ENCODE assay signal across 25 mouse cellular contexts in genomic region chr3:126795904-126796303, GRCm38 (mm10).
DNase-seq lines count a peak whose midpoint lies in the region; ATAC-seq and TF ChIP-seq lines count a peak whose summit lies in the region.
"Had no signal": no experiment of that assay in that cellular context is flagged by ENCODE, and none has a peak within 500 bp of the region (broad histone marks: within the 10 kb centered on the region; RNA-seq: fewer than 3 reads in every experiment).

No protein-coding gene starts in this region.

- DNase-seq in MEL (ENCODE audit: low read depth, low spot score): peak; percentile 7
- DNase-seq in hindbrain, embryonic 14.5 days (ENCODE audit: low spot score): no peak
- DNase-seq in layer of hippocampus, adult 9-11 months: no peak
- DNase-seq: adrenal gland, adult 8-10 months; adrenal gland, postnatal 14 days; adrenal gland, postnatal 36 days; B cell, adult 2 months; cerebellum, adult 11-12 months; cerebellum, adult 2 months; cerebellum, adult 9-10 months; cerebellum, postnatal 10 days; cerebellum, postnatal 25 days; embryo, embryonic 11 days; forebrain, postnatal 0 days had no signal

- no peak overlapping the region for H3K27ac ChIP-seq in MEL (ENCODE audit: control insufficient read depth, low read depth, low read length)
- H3K27ac ChIP-seq in kidney, embryonic 14.5 days (ENCODE audit: low read depth, low read length): no peak overlapping the region
- H3K27ac ChIP-seq in hindbrain, embryonic 14.5 days: no peak overlapping the region
- H3K27ac ChIP-seq: embryonic facial prominence, embryonic 13.5 days; embryonic facial prominence, embryonic 15.5 days; forebrain, embryonic 13.5 days; forebrain, embryonic 15.5 days had no signal

- peak; percentile 35 for ATAC-seq in granulocyte monocyte progenitor cell, adult 5-6 weeks (replicated peaks; ENCODE audit: poor library complexity, severe bottlenecking)
- ATAC-seq in megakaryocyte, adult 5-6 weeks (ENCODE audit: poor library complexity, severe bottlenecking): peak; percentile 15; the same call in 1 of the 2 replicates
- ATAC-seq in erythroblast, adult 5-6 weeks (replicated peaks; ENCODE audit: low FRiP score, poor library complexity, severe bottlenecking): no peak
- no peak for ATAC-seq in kidney, embryonic 14.5 days (ENCODE audit: low FRiP score, low TSS enrichment)
- no peak for ATAC-seq in hindbrain, embryonic 14.5 days (ENCODE audit: low FRiP score)
- ATAC-seq: CD4-positive, CD25-positive, alpha-beta regulatory T cell, adult 4 months; forebrain, embryonic 13.5 days; forebrain, embryonic 15.5 days; forebrain, postnatal 0 days had no signal

- H3K36me3 ChIP-seq in MEL (ENCODE audit: control insufficient read depth in 1 of 2, insufficient read depth in 2 of 2, low read length in 2 of 2): peaks cover 0 to 15% of the 10 kb centered on the region in 2 experiments; a peak in 2 of 4 replicates
- H3K36me3 ChIP-seq in kidney, embryonic 14.5 days (ENCODE audit: control insufficient read depth, insufficient read depth, low read length): no peaks in the 10 kb centered on the region
- 0 out of 2 replicates have a peak, but pooled peaks cover 3% of the 10 kb centered on the region for H3K36me3 ChIP-seq in hindbrain, embryonic 14.5 days (replicated peaks; ENCODE audit: control insufficient read depth, insufficient read depth)
- H3K36me3 ChIP-seq: embryonic facial prominence, embryonic 15.5 days; forebrain, embryonic 15.5 days; G1E had no signal

- no peak for TF ChIP-seq CTCF in MEL (IDR thresholded peaks at IDR 0.05 in 2 of 3, conservative IDR thresholded peaks at IDR 0.05 in 1 of 3; ENCODE audit: control insufficient read depth in 1 of 3, insufficient read depth in 1 of 3, low read depth in 2 of 3, low read length in 3 of 3, poor library complexity in 1 of 3, severe bottlenecking in 1 of 3)

- no peak overlapping the region for H3K4me2 ChIP-seq in kidney, embryonic 14.5 days (replicated peaks; ENCODE audit: low read depth, low read length)
- H3K4me2 ChIP-seq in hindbrain, embryonic 14.5 days (replicated peaks): no peak overlapping the region
- H3K4me2 ChIP-seq: embryonic facial prominence, embryonic 13.5 days; embryonic facial prominence, embryonic 15.5 days; forebrain, embryonic 13.5 days; forebrain, embryonic 15.5 days had no signal

- peaks cover 13 to 17% of the 10 kb centered on the region in 2 experiments for H3K4me1 ChIP-seq in MEL (ENCODE audit: control insufficient read depth in 1 of 2, insufficient read depth in 2 of 2, low read length in 2 of 2)
- no peaks in the 10 kb centered on the region for H3K4me1 ChIP-seq in kidney, embryonic 14.5 days (ENCODE audit: control insufficient read depth, insufficient read depth, low read length)
- H3K4me1 ChIP-seq in hindbrain, embryonic 14.5 days (replicated peaks; ENCODE audit: control insufficient read depth, insufficient read depth, low read length): no peaks in the 10 kb centered on the region
- H3K4me1 ChIP-seq: embryonic facial prominence, embryonic 13.5 days; embryonic facial prominence, embryonic 15.5 days; forebrain, embryonic 13.5 days; forebrain, embryonic 15.5 days had no signal

- no peak for TF ChIP-seq POLR2A in MEL (IDR thresholded peaks at IDR 0.05; ENCODE audit: control insufficient read depth in 1 of 2, insufficient read depth in 1 of 2, low read depth in 1 of 2, low read length in 2 of 2, poor library complexity in 1 of 2)

- no peaks in the 10 kb centered on the region for H3K9me3 ChIP-seq in MEL (replicated peaks; ENCODE audit: insufficient read depth, low read length)
- H3K9me3 ChIP-seq in kidney, embryonic 14.5 days (ENCODE audit: control insufficient read depth, low read length): no peaks in the 10 kb centered on the region
- no peaks in the 10 kb centered on the region for H3K9me3 ChIP-seq in hindbrain, embryonic 14.5 days (ENCODE audit: control insufficient read depth, low read length)
- H3K9me3 ChIP-seq: embryonic facial prominence, embryonic 13.5 days; embryonic facial prominence, embryonic 15.5 days; forebrain, embryonic 13.5 days; forebrain, embryonic 15.5 days; G1E had no signal

- no peak for TF ChIP-seq RAD21 in MEL (IDR thresholded peaks at IDR 0.05; ENCODE audit: low read depth, low read length)

- TF ChIP-seq EP300 in MEL (IDR thresholded peaks at IDR 0.05; ENCODE audit: low read depth in 1 of 2, low read length in 2 of 2): peak in 1 of 2 experiments; percentile 32; a peak in 1 of 4 replicates

- H3K9ac ChIP-seq in MEL (ENCODE audit: control insufficient read depth, low read depth, low read length, poor library complexity, severe bottlenecking): no peak overlapping the region
- H3K9ac ChIP-seq in kidney, embryonic 14.5 days (ENCODE audit: low read depth, low read length): no peak overlapping the region
- no peak overlapping the region for H3K9ac ChIP-seq in hindbrain, embryonic 14.5 days
- H3K9ac ChIP-seq: embryonic facial prominence, embryonic 13.5 days; embryonic facial prominence, embryonic 15.5 days; forebrain, embryonic 13.5 days; forebrain, embryonic 15.5 days; forebrain, postnatal 0 days had no signal

- H3K4me3 ChIP-seq in MEL (ENCODE audit: control insufficient read depth in 1 of 2, insufficient read depth in 1 of 2, low read depth in 2 of 2, low read length in 2 of 2): no peak overlapping the region
- no peak overlapping the region for H3K4me3 ChIP-seq in kidney, embryonic 14.5 days (ENCODE audit: low read length)
- H3K4me3 ChIP-seq in hindbrain, embryonic 14.5 days (replicated peaks; ENCODE audit: low read length): no peak overlapping the region
- H3K4me3 ChIP-seq: embryonic facial prominence, embryonic 13.5 days; embryonic facial prominence, embryonic 15.5 days; forebrain, embryonic 13.5 days; forebrain, embryonic 15.5 days had no signal

- WGBS in kidney, embryonic 14.5 days: 92% methylated on average over 3 of the region's 3 CpGs
- WGBS in hindbrain, embryonic 14.5 days: 90% methylated on average over 3 of the region's 3 CpGs

- no peaks in the 10 kb centered on the region for H3K79me2 ChIP-seq in MEL (ENCODE audit: control insufficient read depth, insufficient read depth, low read length, poor library complexity)

- no peaks in the 10 kb centered on the region for H3K27me3 ChIP-seq in MEL (ENCODE audit: control insufficient read depth in 1 of 2, insufficient read depth in 2 of 2, low read length in 2 of 2)
- H3K27me3 ChIP-seq in kidney, embryonic 14.5 days (ENCODE audit: control insufficient read depth, insufficient read depth, low read length): no peaks in the 10 kb centered on the region
- no peaks in the 10 kb centered on the region for H3K27me3 ChIP-seq in hindbrain, embryonic 14.5 days (ENCODE audit: control insufficient read depth, insufficient read depth, low read length)
- H3K27me3 ChIP-seq: CH12.LX; embryonic facial prominence, embryonic 13.5 days; embryonic facial prominence, embryonic 15.5 days; forebrain, embryonic 13.5 days; forebrain, embryonic 15.5 days had no signal

TF ChIP-seq in MEL, 35 proteins besides CTCF, POLR2A, EP300 and RAD21:
- TF ChIP-seq POLR2AphosphoS2 (IDR thresholded peaks at IDR 0.05; ENCODE audit: low read length) (no peak), NELFE (IDR thresholded peaks at IDR 0.05; ENCODE audit: low read depth, low read length) (no peak), MEF2A (IDR thresholded peaks at IDR 0.05; ENCODE audit: extremely low read depth, insufficient replicate concordance, low read depth, low read length, poor library complexity, severe bottlenecking) (no peak), CHD2 (IDR thresholded peaks at IDR 0.05; ENCODE audit: low read length) (no peak), HCFC1 (IDR thresholded peaks at IDR 0.05; ENCODE audit: low read depth, low read length) (no peak), BHLHE40 (IDR thresholded peaks at IDR 0.05; ENCODE audit: borderline replicate concordance, low read depth, low read length) (no peak), E2F4 (IDR thresholded peaks at IDR 0.05; ENCODE audit: borderline replicate concordance, low read depth, low read length) (no peak)
TF ChIP-seq in MEL: peak in this region for 0.

Comparison
In these comparisons a context has a peak if more than half of its experiments do, and no peak if none do; other contexts are left out.
1. ATAC-seq: peak in granulocyte monocyte progenitor cell, adult 5-6 weeks (single experiment) and megakaryocyte, adult 5-6 weeks (single experiment); none in erythroblast, adult 5-6 weeks (single experiment), kidney, embryonic 14.5 days (single experiment) and hindbrain, embryonic 14.5 days (single experiment).